Mouse (Mus musculus) liver, postnatal 0 days (tissue): Measurements from ENCODE around the gene Rasd2.

Experiments used
- CTCF ChIP-seq: sonication (generic); IDR thresholded peaks from 2 replicates; pipeline ENCODE4 v1.5.1; 2016; ENCODE audit warnings: antibody characterized with exemption, low read depth
- EP300 ChIP-seq: IDR thresholded peaks from 2 replicates; pipeline ENCODE4 v1.6.1; 2016; ENCODE audit warnings: antibody characterized with exemption, low read depth, mild to moderate bottlenecking

DNA sequence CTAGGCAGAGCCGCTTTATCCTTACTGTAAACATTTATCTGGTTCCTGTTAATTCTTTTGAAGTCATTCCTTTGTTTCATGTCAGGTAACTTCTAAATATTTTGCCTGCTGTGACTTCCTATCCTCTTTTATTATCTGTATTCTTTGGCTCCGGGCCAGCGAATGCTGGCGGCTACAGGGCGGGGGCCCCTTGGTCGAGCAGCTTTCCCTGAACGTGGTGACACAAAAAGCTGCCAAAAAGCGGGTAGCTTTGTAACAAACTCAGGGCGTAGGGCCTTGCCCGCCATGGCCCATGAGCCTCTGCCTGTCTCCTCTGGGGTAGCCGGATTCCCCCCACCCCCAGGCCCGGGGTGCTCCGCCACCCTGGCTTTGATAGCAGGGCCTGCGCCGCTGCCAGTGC lies 33.6 kb downstream of the Rasd2 start:
- no peak for TF ChIP-seq CTCF
- no peak for TF ChIP-seq EP300
